Mouse (Mus musculus): ENCODE measurements around the gene Apol9b. TPM values are rescaled to one million over a fixed set of nuclear protein-coding genes. Genes with fewer than 3 reads are reported as not detected.
"Not testable (repeated sequence)": the region's sequence is repeated elsewhere in the genome, so short reads cannot be mapped to it uniquely, and the experiment has no call there.

Gene Apol9b
- polyA plus RNA-seq, 1 experiment from 2014 or later = 0.19 TPM

GRCm38 (mm10) chr15:77741556-77741955, 12.7 kb downstream of the Apol9b start:
- not testable (repeated sequence) for H3K4me3 ChIP-seq (replicated peaks; ENCODE audit: low read length); ATAC-seq (ENCODE audit: low FRiP score); H3K27ac ChIP-seq; DNase-seq (ENCODE audit: low spot score); H3K4me2 ChIP-seq (replicated peaks); H3K36me3 ChIP-seq (replicated peaks; ENCODE audit: control insufficient read depth, insufficient read depth); H3K27me3 ChIP-seq (ENCODE audit: control insufficient read depth, insufficient read depth, low read length); H3K9ac ChIP-seq; H3K9me3 ChIP-seq (ENCODE audit: control insufficient read depth, low read length); H3K4me1 ChIP-seq (replicated peaks; ENCODE audit: control insufficient read depth, insufficient read depth, low read length)
- 90% methylated on average over 6 of the region's 6 CpGs for WGBS

- DNase-seq (ENCODE audit: low spot score) (no peak), ATAC-seq (ENCODE audit: low FRiP score) (no peak)
- no peak overlapping the region for H3K4me2 ChIP-seq (replicated peaks)
- no peaks in the 10 kb centered on the region for H3K27me3 ChIP-seq (ENCODE audit: control insufficient read depth, insufficient read depth, low read length)
- H3K9ac ChIP-seq = no peak overlapping the region
- no peak overlapping the region for H3K27ac ChIP-seq
- WGBS = 52% methylated on average over 5 of the region's 5 CpGs
- H3K36me3 ChIP-seq (replicated peaks; ENCODE audit: control insufficient read depth, insufficient read depth) = no peaks in the 10 kb centered on the region
- no peaks in the 10 kb centered on the region for H3K9me3 ChIP-seq (ENCODE audit: control insufficient read depth, low read length)
- H3K4me1 ChIP-seq (replicated peaks; ENCODE audit: control insufficient read depth, insufficient read depth, low read length) = no peaks in the 10 kb centered on the region
- no peak overlapping the region for H3K4me3 ChIP-seq (replicated peaks; ENCODE audit: low read length)
Measured at GRCm38 (mm10) chr15:77744632-77745031, 15.8 kb downstream of the Apol9b start.

GRCm38 (mm10) chr15:77745081-77745480, 16.2 kb downstream of the Apol9b start:
- no peak overlapping the region for H3K4me2 ChIP-seq (replicated peaks)
- DNase-seq (ENCODE audit: low spot score) = no peak
- no peak for ATAC-seq (ENCODE audit: low FRiP score)

GRCm38 (mm10) chr15:77746326-77746725, 17.5 kb downstream of the Apol9b start:
- no peaks in the 10 kb centered on the region for H3K27me3 ChIP-seq (ENCODE audit: control insufficient read depth, insufficient read depth, low read length)
- no peak overlapping the region for H3K4me3 ChIP-seq (replicated peaks; ENCODE audit: low read length)
- no peak for ATAC-seq (ENCODE audit: low FRiP score)
- no peaks in the 10 kb centered on the region for H3K9me3 ChIP-seq (ENCODE audit: control insufficient read depth, low read length)
- H3K4me1 ChIP-seq (replicated peaks; ENCODE audit: control insufficient read depth, insufficient read depth, low read length) = no peaks in the 10 kb centered on the region
- H3K27ac ChIP-seq = no peak overlapping the region
- DNase-seq (ENCODE audit: low spot score) = no peak
- no peaks in the 10 kb centered on the region for H3K36me3 ChIP-seq (replicated peaks; ENCODE audit: control insufficient read depth, insufficient read depth)
- no peak overlapping the region for H3K9ac ChIP-seq
- H3K4me2 ChIP-seq (replicated peaks) = no peak overlapping the region
- WGBS = 91% methylated on average over 1 of the region's 1 CpGs

More at GRCm38 (mm10) chr15:77745081-77745480, 16.2 kb downstream of the Apol9b start:
- H3K9me3 ChIP-seq (ENCODE audit: control insufficient read depth, low read length) = no peaks in the 10 kb centered on the region
- no peak overlapping the region for H3K27ac ChIP-seq
- no peaks in the 10 kb centered on the region for H3K27me3 ChIP-seq (ENCODE audit: control insufficient read depth, insufficient read depth, low read length)
- no peak overlapping the region for H3K4me3 ChIP-seq (replicated peaks; ENCODE audit: low read length)
- H3K9ac ChIP-seq = no peak overlapping the region
- H3K36me3 ChIP-seq (replicated peaks; ENCODE audit: control insufficient read depth, insufficient read depth) = no peaks in the 10 kb centered on the region
- H3K4me1 ChIP-seq (replicated peaks; ENCODE audit: control insufficient read depth, insufficient read depth, low read length) = no peaks in the 10 kb centered on the region

- H3K4me3 ChIP-seq (replicated peaks; ENCODE audit: low read length) = no peak overlapping the region
- ATAC-seq (ENCODE audit: low FRiP score) (no peak), DNase-seq (ENCODE audit: low spot score) (no peak)
- no peak overlapping the region for H3K4me2 ChIP-seq (replicated peaks)
- H3K36me3 ChIP-seq (replicated peaks; ENCODE audit: control insufficient read depth, insufficient read depth) = no peaks in the 10 kb centered on the region
- H3K27ac ChIP-seq = no peak overlapping the region
- no peaks in the 10 kb centered on the region for H3K4me1 ChIP-seq (replicated peaks; ENCODE audit: control insufficient read depth, insufficient read depth, low read length)
- no peaks in the 10 kb centered on the region for H3K27me3 ChIP-seq (ENCODE audit: control insufficient read depth, insufficient read depth, low read length)
- H3K9ac ChIP-seq = no peak overlapping the region
- H3K9me3 ChIP-seq (ENCODE audit: control insufficient read depth, low read length) = no peaks in the 10 kb centered on the region
- 88% methylated on average over 3 of the region's 3 CpGs for WGBS
Measured at GRCm38 (mm10) chr15:77748414-77748813, 19.6 kb downstream of the Apol9b start.

- Histone ChIP-seq H3K4me1 (replicated peaks; ENCODE audit: control insufficient read depth, insufficient read depth, low read length) (no peaks in the 10 kb centered on the region), H3K4me2 (replicated peaks) (no peak overlapping the region), H3K9ac (no peak overlapping the region), H3K4me3 (replicated peaks; ENCODE audit: low read length) (no peak overlapping the region), H3K36me3 (replicated peaks; ENCODE audit: control insufficient read depth, insufficient read depth) (no peaks in the 10 kb centered on the region), H3K27me3 (ENCODE audit: control insufficient read depth, insufficient read depth, low read length) (no peaks in the 10 kb centered on the region), H3K9me3 (ENCODE audit: control insufficient read depth, low read length) (no peaks in the 10 kb centered on the region), H3K27ac (no peak overlapping the region)
- WGBS = 84% methylated on average over 10 of the region's 10 CpGs
- ATAC-seq (ENCODE audit: low FRiP score) (no peak), DNase-seq (ENCODE audit: low spot score) (no peak)
Measured at GRCm38 (mm10) chr15:77749717-77750116, 20.9 kb downstream of the Apol9b start.

GRCm38 (mm10) chr15:77750461-77750860, 21.6 kb downstream of the Apol9b start:
- 32% methylated on average over 1 of the region's 1 CpGs for WGBS
- H3K4me2 ChIP-seq (replicated peaks) = no peak overlapping the region
- no peaks in the 10 kb centered on the region for H3K27me3 ChIP-seq (ENCODE audit: control insufficient read depth, insufficient read depth, low read length)
- H3K9ac ChIP-seq = no peak overlapping the region
- H3K4me1 ChIP-seq (replicated peaks; ENCODE audit: control insufficient read depth, insufficient read depth, low read length) = no peaks in the 10 kb centered on the region
- no peak overlapping the region for H3K4me3 ChIP-seq (replicated peaks; ENCODE audit: low read length)
- no peak overlapping the region for H3K27ac ChIP-seq
- H3K9me3 ChIP-seq (ENCODE audit: control insufficient read depth, low read length) = no peaks in the 10 kb centered on the region
- no peak for ATAC-seq (ENCODE audit: low FRiP score)
- H3K36me3 ChIP-seq (replicated peaks; ENCODE audit: control insufficient read depth, insufficient read depth) = no peaks in the 10 kb centered on the region
- DNase-seq (ENCODE audit: low spot score) = no peak

GRCm38 (mm10) chr15:77752443-77752842, 23.6 kb downstream of the Apol9b start:
- ATAC-seq (ENCODE audit: low FRiP score) (no peak), DNase-seq (ENCODE audit: low spot score) (no peak)
- no peaks in the 10 kb centered on the region for H3K27me3 ChIP-seq (ENCODE audit: control insufficient read depth, insufficient read depth, low read length)
- 44% methylated on average over 11 of the region's 11 CpGs for WGBS
- no peaks in the 10 kb centered on the region for H3K9me3 ChIP-seq (ENCODE audit: control insufficient read depth, low read length)
- H3K4me2 ChIP-seq (replicated peaks) = no peak overlapping the region
- no peaks in the 10 kb centered on the region for H3K4me1 ChIP-seq (replicated peaks; ENCODE audit: control insufficient read depth, insufficient read depth, low read length)
- H3K27ac ChIP-seq = no peak overlapping the region
- H3K9ac ChIP-seq = no peak overlapping the region
- no peaks in the 10 kb centered on the region for H3K36me3 ChIP-seq (replicated peaks; ENCODE audit: control insufficient read depth, insufficient read depth)
- H3K4me3 ChIP-seq (replicated peaks; ENCODE audit: low read length) = no peak overlapping the region

- DNase-seq (ENCODE audit: low spot score) (no peak), ATAC-seq (ENCODE audit: low FRiP score) (no peak)
- Histone ChIP-seq H3K27ac (no peak overlapping the region), H3K4me3 (replicated peaks; ENCODE audit: low read length) (no peak overlapping the region), H3K4me2 (replicated peaks) (no peak overlapping the region), H3K27me3 (ENCODE audit: control insufficient read depth, insufficient read depth, low read length) (no peaks in the 10 kb centered on the region), H3K9me3 (ENCODE audit: control insufficient read depth, low read length) (no peaks in the 10 kb centered on the region), H3K4me1 (replicated peaks; ENCODE audit: control insufficient read depth, insufficient read depth, low read length) (no peaks in the 10 kb centered on the region), H3K36me3 (replicated peaks; ENCODE audit: control insufficient read depth, insufficient read depth) (0 out of 2 replicates have a peak, but pooled peaks cover 1% of the 10 kb centered on the region), H3K9ac (no peak overlapping the region)
- 63% methylated on average over 2 of the region's 2 CpGs for WGBS
Measured at GRCm38 (mm10) chr15:77755132-77755531, 26.3 kb downstream of the Apol9b start.

GRCm38 (mm10) chr15:77756081-77756480, 27.2 kb downstream of the Apol9b start:
- DNase-seq (ENCODE audit: low spot score) (no peak), ATAC-seq (ENCODE audit: low FRiP score) (no peak)
- no peak overlapping the region for H3K4me2 ChIP-seq (replicated peaks)
- no peak overlapping the region for H3K4me3 ChIP-seq (replicated peaks; ENCODE audit: low read length)
- H3K36me3 ChIP-seq (replicated peaks; ENCODE audit: control insufficient read depth, insufficient read depth) = peaks cover 10% of the 10 kb centered on the region; the same call in 1 of the 2 replicates
- no peaks in the 10 kb centered on the region for H3K27me3 ChIP-seq (ENCODE audit: control insufficient read depth, insufficient read depth, low read length)
- H3K9ac ChIP-seq = no peak overlapping the region
- no peak overlapping the region for H3K27ac ChIP-seq
- no peaks in the 10 kb centered on the region for H3K9me3 ChIP-seq (ENCODE audit: control insufficient read depth, low read length)
- 66% methylated on average over 2 of the region's 2 CpGs for WGBS
- H3K4me1 ChIP-seq (replicated peaks; ENCODE audit: control insufficient read depth, insufficient read depth, low read length) = no peaks in the 10 kb centered on the region
